Mouse (Mus musculus): ENCODE results near the gene Tpst2.

Gene Tpst2

GRCm38 (mm10) chr5:112276267-112276873 is at the start of gene Tpst2:
Gene Tpst2 (plus strand): TSS chr5:112276691.
- peak; percentile 98 for DNase-seq (ENCODE audit: low read depth, low spot score)

- no peak for DNase-seq (ENCODE audit: low read depth, low spot score)
These were observed 49.1 kb upstream of the Tpst2 start for GRCm38 (mm10) chr5:112227354-112227753.

GRCm38 (mm10) chr5:112227898-112228239 is 48.6 kb upstream of the Tpst2 start:
- DNase-seq (ENCODE audit: low read depth, low spot score), result no peak

GRCm38 (mm10) chr5:112228240-112229076 is 48.0 kb upstream of the Tpst2 start:
- no peak for DNase-seq (ENCODE audit: low read depth, low spot score)

GRCm38 (mm10) chr5:112235806-112236205 is 40.7 kb upstream of the Tpst2 start:
- DNase-seq (ENCODE audit: low read depth, low spot score), result no peak

- no peak for DNase-seq (ENCODE audit: low read depth, low spot score)
These were observed 39.9 kb upstream of the Tpst2 start for GRCm38 (mm10) chr5:112236631-112237030.

- no peak for DNase-seq (ENCODE audit: low read depth, low spot score)
These were observed 39.1 kb upstream of the Tpst2 start for GRCm38 (mm10) chr5:112237439-112237838.

GRCm38 (mm10) chr5:112237866-112238570 is 38.5 kb upstream of the Tpst2 start:
- DNase-seq (ENCODE audit: low read depth, low spot score), result no peak

GRCm38 (mm10) chr5:112238781-112239482 is 37.6 kb upstream of the Tpst2 start:
- DNase-seq (ENCODE audit: low read depth, low spot score), result no peak

GRCm38 (mm10) chr5:112240761-112241160 is 35.7 kb upstream of the Tpst2 start:
- DNase-seq (ENCODE audit: low read depth, low spot score), result peak; percentile 94

- no peak for DNase-seq (ENCODE audit: low read depth, low spot score)
These were observed 34.6 kb upstream of the Tpst2 start for GRCm38 (mm10) chr5:112241849-112242248.

GRCm38 (mm10) chr5:112242361-112242778 is 34.1 kb upstream of the Tpst2 start:
- no peak for DNase-seq (ENCODE audit: low read depth, low spot score)

GRCm38 (mm10) chr5:112243041-112243440 is 33.5 kb upstream of the Tpst2 start:
- DNase-seq (ENCODE audit: low read depth, low spot score), result no peak

GRCm38 (mm10) chr5:112243539-112244274 is 32.8 kb upstream of the Tpst2 start:
- no peak for DNase-seq (ENCODE audit: low read depth, low spot score)

GRCm38 (mm10) chr5:112244275-112244562 is 32.3 kb upstream of the Tpst2 start:
- DNase-seq (ENCODE audit: low read depth, low spot score), result no peak

- no peak for DNase-seq (ENCODE audit: low read depth, low spot score)
These were observed 31.4 kb upstream of the Tpst2 start for GRCm38 (mm10) chr5:112244890-112245615.

GRCm38 (mm10) chr5:112247399-112247798 is 29.1 kb upstream of the Tpst2 start:
- no peak for DNase-seq (ENCODE audit: low read depth, low spot score)

GRCm38 (mm10) chr5:112249106-112249505 is 27.4 kb upstream of the Tpst2 start:
- no peak for DNase-seq (ENCODE audit: low read depth, low spot score)

- no peak for DNase-seq (ENCODE audit: low read depth, low spot score)
These were observed 24.1 kb upstream of the Tpst2 start, which contains the start of gene Cryba4 for GRCm38 (mm10) chr5:112252400-112252799. Gene Cryba4 (minus strand): TSS chr5:112252518.

- no peak for DNase-seq (ENCODE audit: low read depth, low spot score)
These were observed 23.3 kb upstream of the Tpst2 start for GRCm38 (mm10) chr5:112253169-112253568.
